Mouse (Mus musculus) CD4-positive, CD25-positive, alpha-beta regulatory T cell, adult 2 months (primary cell): ENCODE measurements around the gene Tmem215.

Source experiments
- DNase-seq: peaks from one replicate; pipeline ENCODE4 v3.0.0-alpha.2; 2012; ENCODE audit warnings: low read depth, low spot score

Gene Tmem215

DNA sequence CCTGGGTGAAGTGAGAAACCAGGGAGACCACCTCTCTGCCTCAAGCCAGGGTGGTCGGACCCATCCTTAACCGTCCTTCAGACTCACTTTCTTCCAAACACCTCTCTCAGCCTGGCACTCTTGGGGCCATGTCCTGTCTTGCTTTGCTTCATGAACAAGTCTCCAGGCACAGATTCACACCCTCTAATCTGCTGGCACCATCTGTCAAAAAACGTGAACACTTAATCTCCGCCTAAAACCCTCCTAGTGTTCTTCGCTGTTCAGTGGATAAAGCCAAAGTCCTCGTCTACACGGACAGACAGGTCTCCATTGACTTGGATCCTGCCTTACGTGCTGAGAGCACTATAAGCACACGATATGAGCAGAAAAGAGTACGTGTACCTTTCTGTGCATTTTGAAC lies at the start of gene Tmem215:
Tmem215 (plus strand) TSS at position 301 of the 400 bp plus-strand sequence.
- DNase-seq: no peak

DNA sequence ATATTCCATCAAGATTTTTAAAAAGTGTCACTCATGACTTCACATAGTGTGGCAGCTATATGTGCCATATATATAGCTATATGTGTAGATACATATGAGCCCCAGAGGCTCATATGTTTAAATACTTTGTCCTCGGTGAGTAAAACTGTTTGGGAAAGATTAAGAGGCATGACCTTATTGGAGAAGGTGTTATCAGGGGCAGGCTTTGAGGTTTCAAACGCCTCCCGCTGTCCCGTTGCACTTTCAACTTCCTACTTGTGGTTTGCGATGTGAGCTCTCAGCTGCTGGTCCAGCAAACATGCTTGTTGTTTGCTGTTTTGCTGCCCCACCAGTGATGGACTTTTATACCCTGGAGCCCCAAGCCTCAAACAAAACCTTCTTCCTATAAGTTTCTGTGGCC lies 40.1 kb upstream of the Tmem215 start:
- no peak for DNase-seq

- DNase-seq: no peak
Measured at GRCm38 (mm10) chr4:40433379-40433778, 38.6 kb upstream of the Tmem215 start.

GRCm38 (mm10) chr4:40434388-40434787 lies 37.6 kb upstream of the Tmem215 start:
- DNase-seq: no peak

DNA sequence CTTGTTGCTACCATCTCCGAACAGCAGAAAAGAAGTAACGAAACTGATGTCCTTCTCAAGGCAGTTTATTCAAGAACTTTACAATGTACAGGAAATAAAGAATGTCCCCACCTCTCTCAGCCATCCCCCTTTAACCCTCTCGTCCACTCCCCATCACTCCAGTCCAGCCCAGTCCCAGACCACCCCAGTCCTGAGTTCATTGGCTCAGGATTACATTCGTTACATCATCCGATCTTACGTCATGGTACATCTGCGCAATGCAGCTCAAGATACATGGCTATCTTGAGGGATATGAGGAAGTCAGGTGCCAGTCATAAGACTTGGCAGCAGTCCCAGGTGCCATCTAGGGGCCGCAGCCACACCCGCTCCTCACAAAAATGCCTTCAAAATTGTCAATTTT lies 28.4 kb upstream of the Tmem215 start:
- no peak for DNase-seq

DNA sequence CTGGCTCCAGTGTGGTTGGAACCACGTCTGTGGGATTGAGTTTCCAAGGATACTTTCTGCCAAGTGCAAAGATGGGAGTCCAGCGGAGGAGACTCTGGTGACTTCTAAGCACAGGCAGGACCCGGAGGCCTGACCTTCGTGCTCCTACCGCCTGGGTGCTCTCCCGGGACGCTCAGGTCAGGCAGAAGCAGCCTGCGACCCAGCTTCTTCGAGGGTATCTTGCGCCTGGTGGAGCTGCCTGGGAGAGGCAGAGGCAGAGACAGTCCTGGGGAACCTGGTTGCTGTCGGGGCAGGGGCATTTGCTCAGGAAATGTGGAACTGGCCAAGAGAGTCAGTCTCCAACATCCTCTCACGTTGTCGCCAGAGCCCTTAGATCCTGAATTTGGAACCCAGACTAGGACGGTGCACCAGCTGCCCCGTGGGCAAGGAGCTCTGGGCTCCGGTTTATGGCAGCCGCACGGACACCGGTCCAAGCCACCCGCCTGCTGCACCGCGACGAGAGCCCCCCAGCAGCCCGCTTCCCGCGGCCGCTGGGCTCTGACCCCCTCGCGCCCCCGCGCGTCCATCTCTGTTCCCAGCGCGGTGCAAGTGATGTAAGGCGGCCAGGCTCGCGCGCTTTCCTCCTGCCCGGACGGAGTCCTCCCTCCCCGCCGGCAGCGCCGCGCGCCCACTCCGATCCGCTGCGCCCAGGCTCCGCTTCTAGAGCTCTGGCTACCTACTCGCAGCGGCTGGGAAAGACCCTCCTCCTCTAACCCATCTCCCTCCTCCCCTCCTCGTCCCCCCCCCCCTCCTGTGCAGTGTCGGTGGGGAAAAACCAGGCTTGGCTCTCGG lies 935 bp downstream of the Tmem215 start:
- no peak for DNase-seq

- no peak for DNase-seq
Measured at GRCm38 (mm10) chr4:40473911-40474310, 1.9 kb downstream of the Tmem215 start.

DNA sequence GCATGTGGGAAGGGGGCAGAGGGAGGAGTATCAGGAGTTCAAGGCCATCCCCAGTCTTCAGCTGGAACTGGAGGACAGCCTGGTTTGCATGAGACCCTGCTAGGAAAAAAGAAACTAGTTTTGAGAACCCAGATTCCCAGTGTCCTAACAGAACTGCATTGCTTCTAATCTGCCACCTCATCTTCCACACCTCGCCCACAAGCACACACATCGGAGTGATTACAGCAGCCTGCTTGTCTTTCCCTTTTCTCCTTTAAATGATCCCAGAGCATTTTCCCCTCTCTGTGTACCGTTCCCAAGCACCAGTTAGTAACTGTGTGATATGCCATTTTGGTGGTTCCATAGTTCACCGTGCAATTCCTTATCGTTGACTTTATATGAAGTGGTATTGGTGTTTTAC lies 6.0 kb downstream of the Tmem215 start:
- DNase-seq: no peak

DNA sequence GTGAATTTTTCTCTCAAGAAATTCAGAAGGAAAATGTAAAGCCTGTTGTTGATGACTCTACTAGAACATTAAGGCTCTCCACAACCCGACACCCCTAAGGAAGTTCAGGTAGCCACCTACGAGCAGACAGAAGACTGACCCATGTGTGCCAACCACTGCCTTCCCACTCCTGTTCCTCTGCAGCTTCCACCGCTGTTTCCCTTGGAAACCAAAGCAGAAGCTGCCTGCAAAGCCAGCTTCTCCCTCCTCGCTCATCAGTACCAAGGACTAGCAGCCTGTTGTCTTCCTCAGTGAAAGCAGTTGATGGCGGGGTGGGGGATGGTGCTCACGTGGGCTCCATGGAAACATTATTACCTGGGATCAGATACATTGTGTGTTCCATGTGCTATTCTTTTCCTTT lies 14.6 kb downstream of the Tmem215 start:
- no peak for DNase-seq

GRCm38 (mm10) chr4:40491731-40492130 lies 19.8 kb downstream of the Tmem215 start:
- DNase-seq: no peak

- no peak for DNase-seq
Measured at GRCm38 (mm10) chr4:40496354-40496753, 24.4 kb downstream of the Tmem215 start.

GRCm38 (mm10) chr4:40496828-40497227 lies 24.8 kb downstream of the Tmem215 start:
- no peak for DNase-seq

DNA sequence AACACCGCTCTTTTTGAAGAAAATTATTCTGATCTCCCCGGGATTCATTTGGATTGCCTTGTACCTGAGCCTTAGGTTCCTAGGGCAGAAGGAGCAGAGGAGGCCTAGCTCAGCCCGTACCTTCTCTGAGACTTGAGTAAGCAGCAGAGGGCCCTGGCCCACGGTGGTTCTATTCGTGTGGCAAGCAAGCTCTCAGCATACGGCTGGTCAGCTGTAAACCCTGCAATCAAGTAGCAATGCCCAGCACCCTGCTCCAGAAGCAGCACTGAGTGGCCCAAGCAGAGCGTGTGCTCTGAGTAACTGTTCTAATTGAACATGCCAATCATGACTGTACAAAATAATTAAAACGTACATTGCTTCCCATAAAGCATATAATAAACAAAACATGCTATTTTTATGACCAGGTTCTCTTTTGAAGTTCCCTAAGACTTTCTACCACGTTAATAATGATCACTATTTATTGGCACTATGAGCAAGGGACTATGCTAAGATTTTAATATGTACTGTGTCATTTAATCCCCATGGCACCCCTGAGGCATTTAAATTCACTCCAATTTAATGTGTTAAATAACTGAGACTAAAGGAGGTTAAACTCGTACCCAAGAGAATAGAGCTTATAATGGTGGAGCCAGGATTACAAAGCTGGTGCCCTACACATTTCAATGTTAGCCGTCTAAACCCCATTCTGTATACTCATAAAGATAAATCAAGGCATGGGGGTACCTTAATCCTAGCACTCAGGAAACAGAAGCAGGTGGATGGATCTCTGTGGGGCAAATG lies 28.0 kb downstream of the Tmem215 start:
- no peak for DNase-seq

GRCm38 (mm10) chr4:40502459-40502858 lies 30.5 kb downstream of the Tmem215 start:
- DNase-seq: no peak

DNA sequence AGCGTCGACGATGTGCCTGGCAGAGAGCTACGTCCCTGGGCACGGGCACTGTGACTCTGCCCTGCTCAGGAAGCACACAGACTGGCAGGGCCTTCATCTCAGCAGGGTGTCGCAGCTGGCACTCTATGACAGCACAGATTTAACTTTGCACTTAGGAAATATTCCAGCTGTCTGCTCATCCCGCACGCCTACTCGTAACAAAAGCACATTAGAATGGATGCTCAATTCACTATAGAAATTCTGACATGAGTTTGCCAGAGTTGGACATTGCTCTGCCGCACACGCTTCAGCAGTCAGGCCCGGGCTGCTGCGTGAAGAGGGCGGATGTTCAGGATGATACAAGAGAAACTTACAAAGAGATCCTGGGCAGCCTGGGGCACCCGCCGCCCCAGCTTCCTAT lies 37.6 kb downstream of the Tmem215 start:
- no peak for DNase-seq

DNA sequence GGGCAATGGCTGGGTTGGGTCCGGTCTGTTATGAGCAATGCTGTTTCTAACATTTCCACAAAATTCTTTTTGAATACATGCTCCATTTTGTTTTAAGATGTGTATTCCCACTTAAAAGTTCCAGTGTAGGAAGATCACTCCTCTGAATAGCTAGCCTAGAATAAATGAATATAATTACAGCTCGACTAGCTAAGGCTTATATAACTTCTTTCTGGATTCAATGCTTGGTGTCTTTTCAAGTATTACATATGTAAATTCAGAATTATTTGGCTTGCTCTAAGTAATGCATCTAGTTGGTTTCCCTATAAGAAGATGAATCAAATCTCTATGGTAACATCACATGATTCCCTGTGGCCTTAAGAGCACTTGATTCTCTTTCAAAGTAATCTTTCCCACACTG lies 41.3 kb downstream of the Tmem215 start:
- no peak for DNase-seq

- DNase-seq: no peak
Measured at GRCm38 (mm10) chr4:40518545-40519324, 46.8 kb downstream of the Tmem215 start.
